Mouse (Mus musculus): ENCODE measurements around the gene Fgfr2.
"Not testable (repeated sequence)": the region's sequence is repeated elsewhere in the genome, so short reads cannot be mapped to it uniquely, and the experiment has no call there.

The Fgfr2 gene

DNA sequence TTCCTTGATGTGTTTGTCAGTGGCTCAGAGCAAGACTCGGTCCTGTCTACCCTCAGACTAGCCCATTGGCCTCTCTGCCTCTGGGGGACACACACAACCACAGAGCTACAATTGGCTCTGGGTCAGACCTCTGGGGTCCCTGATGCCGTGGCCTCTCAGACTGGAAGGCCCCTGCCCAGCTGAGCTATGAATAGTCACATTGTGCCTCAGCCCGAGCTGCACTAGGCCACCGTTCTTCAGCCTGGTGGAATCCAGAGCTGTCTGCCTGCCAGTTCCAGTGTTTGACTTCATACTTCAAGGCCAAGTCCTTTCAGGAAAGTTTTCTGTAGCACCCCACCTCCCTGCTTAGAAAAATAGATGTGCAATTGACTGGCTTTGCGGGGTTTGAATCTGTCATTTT lies 434.4 kb downstream of the Fgfr2 start:
- no peak for DNase-seq (ENCODE audit: low spot score)

DNA sequence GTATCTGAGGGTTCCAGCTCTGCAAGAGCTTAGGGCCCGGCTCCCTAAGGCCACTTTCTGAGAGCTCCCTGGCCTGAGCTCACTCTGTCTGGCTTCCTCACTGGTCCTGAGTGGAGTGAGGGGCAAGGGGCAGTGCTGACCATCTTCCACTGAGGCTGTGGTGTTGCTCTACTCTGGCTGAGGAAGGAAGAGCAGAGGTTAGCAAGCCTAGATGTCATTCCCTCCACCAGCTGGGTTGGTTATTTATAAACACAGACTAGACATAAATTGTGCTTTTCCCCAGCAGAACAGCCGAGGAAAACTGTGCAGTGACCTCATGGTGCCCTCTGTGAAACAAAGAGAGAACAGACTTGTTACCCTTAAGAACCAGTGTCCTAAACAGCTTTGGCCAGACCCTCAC lies 435.3 kb downstream of the Fgfr2 start:
- no peak for DNase-seq (ENCODE audit: low spot score)

DNA sequence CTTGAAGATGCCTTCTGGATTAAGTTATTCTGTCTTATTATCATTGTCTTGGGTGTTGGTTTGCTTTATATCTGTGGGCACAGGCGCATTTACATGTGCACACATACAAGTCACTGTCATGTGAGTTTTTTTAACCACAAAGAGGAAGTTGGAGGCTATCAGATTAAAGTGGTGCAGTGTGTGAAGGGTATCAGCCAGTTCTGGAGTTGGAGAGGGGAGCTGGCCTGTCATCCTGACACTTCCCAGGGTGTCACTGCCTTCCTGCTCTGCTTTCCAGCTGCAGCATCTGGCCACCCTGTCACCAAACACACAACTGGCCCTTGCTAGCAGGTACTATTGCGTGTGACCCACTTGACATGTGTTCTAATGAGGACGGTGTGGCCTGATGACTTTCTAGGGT lies 436.6 kb downstream of the Fgfr2 start:
- no peak for DNase-seq (ENCODE audit: low spot score)

DNA sequence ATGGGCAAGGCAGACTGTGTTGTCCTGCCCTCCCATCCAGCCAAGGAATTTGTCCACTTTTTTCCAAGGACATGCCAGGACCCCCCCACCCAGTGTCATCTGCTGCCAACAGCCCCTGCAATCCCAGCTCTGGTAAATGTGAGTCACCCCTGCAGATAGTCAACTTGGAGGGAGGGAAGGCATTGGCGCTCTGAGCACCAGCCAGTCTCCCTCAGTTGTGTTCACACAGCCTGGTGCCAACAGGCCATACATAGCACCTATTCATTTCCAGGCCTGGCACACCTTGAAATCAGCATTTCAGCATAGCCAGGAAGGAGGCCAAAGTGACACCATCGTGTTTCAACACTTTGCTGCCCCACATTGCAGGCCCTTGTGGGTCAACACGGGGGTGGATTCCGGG lies 439.2 kb downstream of the Fgfr2 start:
- no peak for DNase-seq (ENCODE audit: low spot score)

DNA sequence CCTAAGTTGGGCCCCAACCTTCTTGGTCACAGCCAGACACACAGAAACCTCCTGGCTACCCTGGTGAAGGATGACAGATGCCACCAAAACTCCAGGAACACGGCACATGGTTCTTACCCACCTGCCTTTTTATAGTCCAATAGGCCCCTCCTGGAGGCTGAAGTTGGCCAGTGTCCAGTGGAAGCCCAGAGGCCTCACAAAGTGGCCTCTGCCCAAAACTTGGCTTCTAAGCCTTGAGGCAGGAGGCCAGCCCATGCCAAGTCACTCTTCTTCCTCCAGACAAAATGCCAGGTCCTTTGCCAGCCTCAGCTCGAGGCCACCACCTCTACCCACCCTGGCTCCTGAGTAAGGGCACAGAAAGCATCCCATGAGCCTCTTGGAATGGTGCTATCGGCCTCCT lies 440.2 kb downstream of the Fgfr2 start:
- DNase-seq (ENCODE audit: low spot score), result no peak

DNA sequence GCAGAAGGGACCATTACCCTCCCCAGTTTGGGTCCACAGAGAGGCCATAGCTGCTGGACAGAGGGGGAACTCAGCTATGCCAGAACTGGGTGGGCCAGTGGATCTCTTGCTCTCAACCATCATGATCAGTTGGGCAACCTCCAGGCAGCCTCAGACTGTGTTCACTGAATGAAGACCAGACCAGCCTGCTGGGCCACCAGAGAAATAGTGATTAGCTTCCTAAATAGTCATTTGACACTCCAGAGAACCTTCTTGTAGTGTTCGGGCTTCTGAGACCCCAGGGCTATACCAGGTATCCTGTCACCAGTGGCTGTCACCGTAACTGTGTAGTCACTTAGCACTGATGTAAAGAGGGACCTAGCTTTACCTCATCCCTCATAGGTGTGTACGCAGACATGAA lies 440.8 kb downstream of the Fgfr2 start:
- no peak for DNase-seq (ENCODE audit: low spot score)

DNA sequence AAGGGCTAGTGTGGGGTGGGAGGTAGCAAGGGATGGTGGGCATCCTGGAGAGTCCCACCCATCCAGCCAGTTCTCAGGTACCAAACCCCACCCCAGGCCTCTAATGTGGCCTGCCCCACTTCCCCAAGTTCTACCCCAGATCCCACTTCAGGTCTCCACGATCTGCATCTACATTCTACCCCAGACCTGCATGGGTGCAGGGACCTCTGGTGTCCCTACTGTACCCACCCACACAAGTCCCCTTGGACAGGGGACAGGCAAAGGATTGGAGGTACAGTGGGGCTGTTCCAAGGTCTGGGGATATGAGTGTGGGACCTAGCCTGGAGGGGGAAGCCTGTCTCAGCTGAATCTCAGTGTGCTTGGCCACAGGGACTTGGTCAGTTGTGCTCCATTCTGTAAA lies 441.3 kb downstream of the Fgfr2 start:
- no peak for DNase-seq (ENCODE audit: low spot score)

DNA sequence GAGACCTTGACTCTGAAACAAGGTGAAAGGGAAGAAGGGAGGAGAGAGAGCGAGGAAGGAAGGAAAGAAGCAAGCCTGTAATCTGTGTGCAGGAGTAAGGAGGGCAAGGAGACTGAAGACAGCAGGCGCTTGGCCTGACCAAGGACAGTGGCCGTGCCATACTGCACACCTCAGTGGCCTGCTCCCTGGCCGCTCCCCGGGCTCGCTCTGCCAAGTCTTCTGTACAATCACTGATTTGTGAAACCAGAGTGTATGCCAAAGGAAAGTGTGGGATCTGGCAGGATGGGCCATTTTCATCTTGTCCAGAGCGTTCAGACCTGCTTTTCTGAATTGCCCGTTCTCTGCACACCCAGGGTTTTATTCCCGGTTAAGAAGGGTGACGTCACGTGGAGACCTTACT lies 441.9 kb downstream of the Fgfr2 start:
- no peak for DNase-seq (ENCODE audit: low spot score)

DNA sequence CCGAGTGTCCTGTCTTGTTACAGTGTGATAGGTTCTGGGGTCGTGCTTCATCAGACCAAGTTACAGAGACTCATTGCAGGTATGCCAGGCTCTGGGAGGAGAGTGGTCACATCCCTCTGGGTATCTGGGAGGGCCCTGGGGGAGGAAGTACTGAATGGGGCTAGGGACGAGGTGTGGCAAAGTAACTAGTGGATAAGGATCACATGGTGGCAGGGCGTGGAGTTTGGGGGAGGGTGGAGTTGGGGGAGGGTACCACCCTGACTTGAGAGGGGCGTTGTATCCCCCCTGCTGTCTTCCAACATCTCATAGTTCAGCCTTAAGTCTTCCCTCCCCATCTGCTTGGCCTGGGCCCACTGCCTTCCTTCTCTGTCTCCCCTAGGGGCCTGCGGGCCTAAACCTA lies 443.6 kb downstream of the Fgfr2 start:
- no peak for DNase-seq (ENCODE audit: low spot score)

DNA sequence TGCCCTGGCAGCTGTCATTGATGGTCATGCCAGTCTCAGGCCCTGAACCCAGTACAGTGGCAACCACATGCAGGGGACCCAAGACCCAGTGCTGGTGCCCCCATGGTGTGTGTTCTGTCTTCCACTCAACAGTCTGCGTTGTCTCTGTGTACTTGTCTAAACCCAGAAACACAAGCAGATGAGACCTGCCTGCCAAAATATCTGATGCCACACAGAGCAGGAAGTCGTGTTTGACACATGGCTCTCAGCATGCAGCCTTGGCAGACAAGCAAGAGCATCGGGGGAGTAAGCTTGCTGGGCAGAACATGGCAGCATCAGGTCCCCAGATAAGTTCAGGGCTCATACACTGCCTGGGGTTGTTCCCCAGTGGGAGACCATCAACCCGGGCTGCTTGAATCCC lies 444.0 kb downstream of the Fgfr2 start:
- DNase-seq (ENCODE audit: low spot score), result no peak

DNA sequence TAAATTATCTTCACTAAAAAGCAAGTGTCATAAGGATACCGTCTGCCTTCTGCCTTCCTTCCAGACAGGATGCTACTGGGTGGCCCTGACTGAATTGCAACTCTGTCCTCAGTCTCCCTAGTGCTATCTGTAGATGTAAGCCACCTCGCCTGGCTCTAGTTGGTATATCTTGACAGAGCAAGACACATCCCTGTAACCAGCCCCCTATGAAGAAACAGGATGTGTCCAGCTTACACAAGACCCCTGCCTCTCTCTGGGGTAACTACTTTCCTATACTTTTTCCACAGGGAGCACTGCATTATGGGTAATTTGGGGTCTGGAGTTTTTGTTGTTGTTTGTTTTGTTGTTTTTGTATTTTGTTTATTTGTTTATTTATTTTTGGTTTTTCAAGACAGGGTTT lies 447.2 kb downstream of the Fgfr2 start:
- DNase-seq (ENCODE audit: low spot score), result no peak

DNA sequence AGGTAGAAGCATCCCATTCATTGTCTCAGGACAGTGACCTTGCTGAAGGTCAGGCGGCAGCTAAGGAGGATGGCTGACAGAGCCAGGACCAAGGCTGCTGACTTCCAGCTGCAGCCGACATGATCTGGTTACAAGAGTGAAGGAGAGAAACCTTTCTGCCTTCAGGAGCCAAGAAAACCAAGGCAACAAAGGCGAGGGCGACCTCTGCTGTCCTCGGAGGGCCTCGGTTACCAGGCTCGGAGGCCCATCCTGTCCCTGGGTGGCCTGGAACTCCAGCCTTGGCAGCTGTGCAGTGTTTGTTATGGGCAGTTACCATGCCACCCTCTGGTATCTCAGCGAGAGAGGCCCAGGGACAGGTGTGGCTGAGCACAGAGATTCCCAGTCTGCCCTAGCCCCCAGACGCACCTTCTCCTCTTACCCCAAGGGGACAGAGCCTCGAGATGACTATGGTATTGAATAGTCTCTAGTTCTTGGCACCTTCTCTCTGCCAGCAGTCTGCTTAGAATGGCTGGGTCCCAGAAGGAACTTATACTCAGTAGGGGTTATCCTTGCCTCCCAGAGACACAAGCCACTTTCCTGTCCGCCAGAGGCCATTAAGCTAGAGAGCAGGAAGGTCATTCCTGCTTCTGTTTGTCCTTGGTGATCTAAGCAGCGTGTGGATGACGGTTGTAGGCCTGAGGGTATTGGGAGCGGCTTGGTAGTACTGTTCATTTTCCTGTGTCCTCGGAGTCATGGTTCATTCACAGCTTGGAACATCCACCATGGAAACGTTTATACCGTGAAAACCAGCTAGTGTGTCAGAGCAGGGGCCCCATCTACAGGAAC lies 449.0 kb downstream of the Fgfr2 start:
- DNase-seq (ENCODE audit: low spot score), result no peak

DNA sequence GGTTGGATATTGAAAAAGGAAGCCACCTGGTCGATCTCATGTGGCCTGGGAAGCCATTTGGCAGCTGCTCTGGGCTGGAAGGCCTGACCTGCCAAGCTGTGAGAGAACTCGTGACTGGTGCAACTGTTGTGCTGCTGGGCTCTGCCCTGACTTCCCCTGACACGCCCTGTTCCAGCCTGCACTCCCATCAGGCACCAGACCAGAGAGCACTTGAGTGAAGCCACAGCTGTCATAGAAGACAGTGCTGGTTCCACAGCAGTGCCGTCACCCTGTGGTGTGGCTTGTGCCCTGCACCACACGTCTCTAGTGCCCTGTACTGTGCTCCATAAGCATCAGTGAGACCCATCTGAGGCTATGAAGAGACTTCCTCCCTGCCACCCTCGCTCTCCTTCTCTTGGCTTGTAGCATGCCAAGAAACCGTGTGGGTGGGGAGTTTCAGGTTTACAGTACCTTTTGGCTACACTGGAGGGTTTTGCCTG lies 450.6 kb downstream of the Fgfr2 start:
- peak; percentile 56 for DNase-seq (ENCODE audit: low spot score)

DNA sequence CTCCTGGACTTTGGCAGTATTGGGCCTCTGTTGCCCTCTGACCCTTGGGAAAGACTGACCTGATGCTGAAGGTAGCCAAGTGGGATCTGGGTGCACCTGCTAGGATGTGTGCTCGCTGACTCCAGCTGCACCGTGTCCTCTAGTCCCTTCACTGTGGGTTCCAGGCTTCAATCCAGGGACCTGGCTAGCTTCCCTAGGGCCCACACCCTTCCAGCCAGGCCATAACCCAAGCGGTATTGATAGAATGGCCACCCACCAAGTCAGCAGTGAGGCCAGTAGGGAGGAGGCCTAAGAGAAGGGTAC lies 452.3 kb downstream of the Fgfr2 start:
- peak; percentile 69 for DNase-seq (ENCODE audit: low spot score)

DNA sequence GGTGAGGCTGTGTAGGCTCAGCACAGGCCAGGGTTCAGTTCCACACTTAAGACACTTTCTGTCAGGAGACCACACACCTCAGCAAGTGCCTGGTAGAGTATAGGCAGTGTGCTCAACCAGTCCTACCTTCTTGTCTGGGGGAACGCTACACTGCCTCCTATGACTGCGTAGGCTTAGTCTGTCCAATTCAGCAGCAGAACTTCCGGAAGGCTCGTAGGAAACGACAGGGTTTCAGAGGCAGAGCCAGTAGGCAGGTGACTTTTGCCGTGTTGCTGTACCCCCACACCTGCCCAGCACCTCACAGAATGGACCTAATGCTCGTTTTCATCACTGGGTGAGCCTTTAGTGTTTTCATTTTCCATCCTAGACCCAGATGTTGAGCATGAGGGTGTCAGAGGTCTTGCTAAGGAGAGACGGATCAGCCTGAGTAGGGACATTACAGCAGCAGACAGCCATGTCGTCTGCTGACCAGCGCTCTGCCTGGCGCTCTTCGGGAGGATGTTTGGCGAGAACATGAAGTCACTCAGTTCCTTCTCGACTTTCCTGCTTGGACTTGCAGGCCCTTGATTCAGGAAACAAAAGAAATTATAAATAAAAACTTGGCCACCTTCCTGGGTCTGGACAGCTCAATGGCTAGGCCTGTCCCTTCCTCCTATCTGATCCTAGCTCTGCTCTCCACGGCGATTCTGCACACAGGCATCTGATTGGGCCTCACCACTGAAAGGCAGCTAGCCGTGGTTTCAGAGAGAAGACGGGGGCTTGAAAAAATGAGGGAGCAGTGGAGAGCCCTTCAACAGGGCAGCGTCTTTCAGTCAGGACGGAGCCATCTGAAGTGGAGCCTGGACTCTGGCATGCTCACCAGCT lies 452.9 kb downstream of the Fgfr2 start:
- no peak for DNase-seq (ENCODE audit: low spot score)

DNA sequence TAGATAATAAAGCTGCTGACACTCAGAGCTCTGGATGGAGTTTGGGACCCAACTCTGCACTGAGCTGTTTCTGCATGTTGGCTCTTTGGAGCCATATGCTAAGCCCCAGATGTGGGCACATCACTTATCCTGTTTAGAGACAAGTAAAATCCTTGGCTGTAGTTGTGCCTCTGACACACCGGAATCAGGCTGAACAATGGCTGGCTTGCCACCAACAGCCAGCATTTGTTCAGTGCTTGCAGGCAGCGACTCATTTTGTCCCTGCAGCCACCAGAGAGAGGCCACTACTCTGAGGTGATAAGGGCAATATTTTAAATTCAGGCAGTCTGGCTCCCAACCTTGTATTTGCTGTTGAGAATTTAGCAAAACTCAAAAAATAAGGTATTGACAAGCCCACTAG lies 454.5 kb downstream of the Fgfr2 start:
- no peak for DNase-seq (ENCODE audit: low spot score)

DNA sequence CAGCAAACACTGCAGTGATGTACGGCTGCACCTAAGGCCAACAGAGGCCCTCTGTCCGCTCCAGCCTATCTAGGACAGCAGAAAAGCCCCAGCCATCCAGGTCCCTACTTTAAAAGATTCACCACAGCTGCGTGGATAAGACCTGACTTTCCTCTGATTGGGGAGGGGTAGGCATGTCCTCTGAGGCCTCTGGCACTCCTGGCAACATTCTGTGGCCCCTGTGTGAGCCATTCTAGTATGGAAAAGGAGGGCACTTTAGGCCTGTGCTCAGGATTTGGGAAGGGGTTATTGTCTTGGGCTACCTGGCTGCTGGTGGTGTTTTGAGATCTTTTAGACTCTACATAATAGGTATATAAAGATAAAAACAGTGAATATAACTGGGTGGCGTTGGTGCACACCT lies 456.6 kb downstream of the Fgfr2 start:
- no peak for DNase-seq (ENCODE audit: low spot score)

DNA sequence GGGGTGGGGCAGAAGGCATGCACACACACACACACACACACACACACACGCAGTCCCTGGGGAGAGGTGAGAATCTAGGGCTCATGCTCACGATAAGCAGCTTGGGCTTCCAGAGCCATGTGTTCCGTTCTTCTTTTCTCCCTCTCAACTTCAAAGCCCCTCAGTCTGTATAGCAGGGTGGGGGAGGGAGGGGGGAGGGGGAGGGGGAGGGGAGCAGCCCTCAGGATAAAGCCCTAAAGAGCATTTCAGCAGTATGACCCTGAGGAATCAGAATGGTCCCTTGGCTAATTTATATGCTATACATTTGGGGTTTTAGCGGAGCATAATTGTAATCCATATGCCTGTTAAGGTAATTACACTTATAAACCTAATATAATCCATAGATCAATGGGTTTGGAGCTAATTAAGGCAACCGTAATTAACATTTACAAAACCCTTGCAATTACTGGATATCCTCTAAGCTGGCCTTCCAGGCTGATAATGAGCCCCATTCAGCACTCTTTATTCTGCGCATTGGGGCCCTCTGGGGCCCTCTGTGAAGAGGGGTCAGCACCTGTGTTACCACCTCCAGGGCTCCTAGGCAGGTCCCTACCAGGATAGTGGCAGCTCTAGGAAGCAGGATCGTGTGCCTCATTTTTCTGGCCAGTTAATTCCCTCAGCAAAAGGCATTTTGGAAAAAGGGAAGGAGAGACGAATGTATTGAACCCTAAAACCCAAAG lies 457.3 kb downstream of the Fgfr2 start:
- no peak for DNase-seq (ENCODE audit: low spot score)

DNA sequence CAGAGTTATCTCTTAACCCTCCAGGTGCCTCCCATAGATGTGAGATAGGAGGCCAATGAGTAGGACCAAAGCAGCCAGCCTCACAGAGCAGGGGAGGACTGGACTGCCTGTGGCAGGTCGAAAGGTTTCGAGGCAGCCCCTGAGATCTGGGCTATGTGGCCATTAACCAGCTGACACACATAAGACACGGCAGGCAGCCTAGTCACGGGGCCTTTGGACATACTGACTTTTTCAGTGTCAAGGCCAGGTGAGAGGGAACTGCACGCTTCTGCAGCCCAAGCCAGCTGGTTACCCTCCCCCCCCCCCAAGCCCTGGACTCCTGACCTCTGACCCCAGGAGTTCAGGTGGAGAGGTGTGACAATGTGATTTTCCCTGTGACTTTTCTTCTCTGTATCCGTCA lies 458.3 kb downstream of the Fgfr2 start:
- DNase-seq (ENCODE audit: low spot score), result no peak

DNA sequence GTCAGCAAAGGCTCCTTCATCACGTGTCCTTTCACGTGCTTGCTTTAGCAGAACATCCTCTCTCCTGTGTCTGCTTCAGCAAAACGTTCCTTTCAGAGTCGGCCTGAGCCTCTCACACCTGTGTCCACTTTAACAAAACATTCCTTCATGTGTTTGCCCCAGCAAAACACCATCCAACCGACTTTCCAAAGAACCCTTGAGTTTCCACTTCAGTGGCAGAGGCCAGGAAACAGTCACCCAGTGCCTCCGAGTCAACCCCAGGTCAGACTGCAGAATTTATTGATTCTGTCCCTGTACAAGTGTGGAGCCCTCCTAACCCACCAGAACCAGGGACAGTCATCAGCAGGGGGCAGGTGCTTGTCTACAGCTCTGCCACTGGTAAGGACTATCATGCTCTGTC lies 460.3 kb downstream of the Fgfr2 start:
- not testable (repeated sequence) for DNase-seq (ENCODE audit: low spot score)

DNA sequence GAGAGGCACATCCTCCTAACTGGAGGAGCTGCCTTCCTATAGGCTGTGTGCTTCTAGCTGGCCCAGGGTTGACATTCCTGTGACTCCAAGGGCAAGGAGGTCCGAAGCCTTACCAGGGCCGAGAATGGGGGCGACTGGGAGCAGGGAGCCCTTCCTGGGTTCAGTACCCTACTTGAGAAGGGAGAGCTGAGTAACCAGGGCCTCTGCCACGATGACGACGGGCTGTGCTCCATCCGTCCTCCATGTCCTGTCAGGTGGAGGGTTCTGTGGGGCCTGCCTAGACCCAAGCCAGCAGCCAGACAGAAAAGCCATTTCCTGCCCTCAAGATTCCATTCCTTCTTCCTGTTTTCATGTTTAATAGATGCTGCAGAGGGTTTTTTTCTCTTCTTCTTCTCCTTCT lies 463.5 kb downstream of the Fgfr2 start:
- DNase-seq (ENCODE audit: low spot score), result no peak

DNA sequence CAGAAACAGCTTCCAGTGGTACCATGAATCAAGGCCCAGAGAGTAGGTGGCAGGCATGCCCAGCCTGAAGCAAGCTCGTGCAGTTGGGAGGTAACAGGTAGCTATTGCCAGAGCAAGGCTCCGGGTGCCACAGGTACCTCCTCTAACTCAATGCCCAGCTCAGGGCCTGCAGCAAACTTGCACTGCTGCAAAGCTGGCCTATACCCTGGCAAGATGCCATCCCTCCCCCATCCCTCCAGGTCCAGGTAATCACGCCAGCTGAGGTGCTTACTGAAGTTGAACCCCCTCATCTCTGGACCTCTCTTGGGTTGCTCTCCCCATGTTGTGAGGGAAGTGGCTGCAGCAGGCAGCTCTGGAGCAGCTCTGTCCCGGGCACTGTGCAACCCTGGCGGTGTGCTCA lies 464.5 kb downstream of the Fgfr2 start:
- no peak for DNase-seq (ENCODE audit: low spot score)

DNA sequence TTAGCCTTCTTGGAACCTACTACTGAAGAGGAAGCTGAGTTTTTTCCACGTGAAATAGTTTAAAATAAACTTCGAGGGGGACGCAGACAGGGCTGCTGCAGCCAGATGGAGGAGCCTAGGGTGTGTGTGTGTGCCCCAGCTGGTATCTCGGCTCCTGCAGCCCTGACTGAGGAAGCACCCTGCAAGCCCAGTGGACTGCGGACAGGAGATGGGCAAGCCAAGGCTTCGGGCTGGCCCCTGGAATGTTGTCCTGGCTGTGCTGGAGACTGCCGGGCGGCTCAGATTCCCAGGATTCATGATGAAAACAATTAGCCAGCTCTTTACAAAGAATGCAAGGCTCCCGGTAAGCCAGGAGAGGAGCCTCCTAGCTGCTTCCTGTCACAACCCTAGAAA lies 465.1 kb downstream of the Fgfr2 start:
- no peak for DNase-seq (ENCODE audit: low spot score)

Measured in urinary bladder, postnatal 14 days (tissue).